Mouse (Mus musculus): ENCODE measurements at regions not wholly inside any gene's neighbourhood (a gene's known extent, or its start where the extent isn't known, plus 50 kb on each side); places are given as distances from the start of the nearest gene placed in this dataset.

DNA sequence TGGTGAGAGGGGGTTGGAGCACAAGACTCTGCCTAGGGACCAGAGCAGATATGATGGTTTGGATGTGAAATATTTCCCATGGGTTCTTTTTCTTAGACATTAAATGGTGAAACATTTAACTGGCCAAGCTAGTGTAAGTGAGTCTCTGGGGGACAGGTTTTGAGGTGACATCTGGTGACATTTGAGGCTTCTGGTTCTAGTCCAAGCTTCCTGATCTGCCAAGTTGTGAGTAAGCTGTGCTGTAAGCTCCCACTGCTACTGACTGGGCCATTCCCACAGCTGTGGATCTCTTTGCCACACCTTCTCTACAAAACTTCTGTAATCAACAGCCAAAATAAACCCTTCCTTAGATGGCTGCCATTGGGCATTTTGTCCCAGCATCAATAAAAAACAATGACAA, 264.4 kb downstream of the Cbln1 start:
- no peaks in the 10 kb centered on the region for H3K36me3 ChIP-seq (ENCODE audit: control insufficient read depth, insufficient read depth, low read length)
- H3K4me2 ChIP-seq (ENCODE audit: low read length) = no peak overlapping the region
- no peak overlapping the region for H3K27ac ChIP-seq (ENCODE audit: low read length)
- no peak for ATAC-seq
- no peaks in the 10 kb centered on the region for H3K9me3 ChIP-seq (replicated peaks; ENCODE audit: control insufficient read depth, low read length, poor library complexity, severe bottlenecking)
- H3K4me3 ChIP-seq (ENCODE audit: low read depth, low read length) = no peak overlapping the region
- no peaks in the 10 kb centered on the region for H3K27me3 ChIP-seq (ENCODE audit: control insufficient read depth, insufficient read depth, low read depth, low read length)
- no peak overlapping the region for H3K9ac ChIP-seq (ENCODE audit: low read depth, low read length)
- H3K4me1 ChIP-seq (ENCODE audit: control insufficient read depth, insufficient read depth, low read length) = no peaks in the 10 kb centered on the region

DNA sequence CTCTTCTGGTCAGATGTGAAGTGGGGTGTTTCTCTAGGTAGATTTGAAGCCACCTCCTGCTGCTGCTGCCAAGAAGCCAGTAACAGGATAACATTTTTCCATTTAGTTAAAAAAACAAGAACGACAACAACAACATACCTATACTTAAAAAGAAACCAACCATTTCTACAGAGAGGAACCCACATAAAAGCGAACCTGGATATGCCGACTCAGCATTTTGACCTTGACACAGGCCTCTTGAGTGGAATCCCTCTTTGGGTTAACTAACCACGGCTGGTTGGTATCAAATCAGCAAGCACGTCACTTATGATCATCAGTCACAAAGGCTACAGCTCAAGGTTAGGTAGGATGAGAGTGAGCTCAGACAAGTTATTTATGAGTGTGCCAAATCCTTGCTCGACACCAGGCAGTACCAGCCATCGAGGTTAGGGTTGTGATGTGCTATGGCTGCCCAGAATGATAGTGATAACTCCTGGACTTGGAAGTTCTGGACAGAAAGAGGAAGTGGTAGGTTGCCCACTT, 269.7 kb downstream of the Cbln1 start:
- no peak overlapping the region for H3K4me2 ChIP-seq (ENCODE audit: low read length)
- peaks cover 7% of the 10 kb centered on the region for H3K4me1 ChIP-seq (ENCODE audit: control insufficient read depth, insufficient read depth, low read length)
- 91% methylated on average over 7 of the region's 7 CpGs for WGBS
- no peaks in the 10 kb centered on the region for H3K36me3 ChIP-seq (ENCODE audit: control insufficient read depth, insufficient read depth, low read length)
- H3K27me3 ChIP-seq (ENCODE audit: control insufficient read depth, insufficient read depth, low read depth, low read length) = no peaks in the 10 kb centered on the region
- no peak overlapping the region for H3K27ac ChIP-seq (ENCODE audit: low read length)
- no peak overlapping the region for H3K9ac ChIP-seq (ENCODE audit: low read depth, low read length)
- ATAC-seq = no peak
- no peaks in the 10 kb centered on the region for H3K9me3 ChIP-seq (replicated peaks; ENCODE audit: control insufficient read depth, low read length, poor library complexity, severe bottlenecking)
- H3K4me3 ChIP-seq (ENCODE audit: low read depth, low read length) = no peak overlapping the region

DNA sequence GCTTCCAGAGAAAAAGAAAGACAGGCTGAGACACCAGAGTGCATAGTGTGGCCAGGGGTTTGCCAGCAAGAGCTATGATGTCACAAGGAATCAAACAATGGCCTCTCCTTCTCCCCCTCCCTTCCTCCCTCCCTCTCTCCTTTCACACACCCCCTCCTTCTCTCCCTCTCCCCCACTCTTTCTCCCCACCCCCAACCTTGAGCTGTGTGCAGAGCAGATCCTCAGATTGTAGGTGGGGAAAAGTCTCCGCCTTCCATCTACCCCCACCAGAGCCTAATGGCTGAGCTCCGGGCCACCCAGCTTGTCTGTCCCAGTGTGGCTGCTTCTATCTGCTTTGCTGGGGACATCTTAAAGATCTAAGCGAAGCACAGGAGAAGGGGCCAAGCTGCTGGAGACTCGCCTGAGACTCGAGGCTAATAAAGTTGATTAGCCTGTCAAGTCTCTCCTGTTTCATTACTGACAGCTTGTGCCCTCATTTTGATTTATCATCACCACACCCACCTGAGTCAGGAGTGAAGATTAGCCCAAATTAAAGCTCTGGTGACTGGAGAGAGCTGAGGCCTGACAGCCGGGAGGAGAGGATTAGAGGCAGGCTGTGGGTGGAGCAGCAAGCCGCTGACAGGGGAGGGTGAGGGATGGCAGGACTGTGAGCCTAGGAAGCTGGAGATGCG, 272.8 kb downstream of the Cbln1 start:
- Histone ChIP-seq H3K4me1 (ENCODE audit: control insufficient read depth, insufficient read depth, low read length) (peaks cover 7% of the 10 kb centered on the region), H3K4me2 (ENCODE audit: low read length) (peak overlapping the region; percentile 29), H3K4me3 (ENCODE audit: low read depth, low read length) (no peak overlapping the region), H3K9ac (ENCODE audit: low read depth, low read length) (no peak overlapping the region), H3K27me3 (ENCODE audit: control insufficient read depth, insufficient read depth, low read depth, low read length) (no peaks in the 10 kb centered on the region), H3K27ac (ENCODE audit: low read length) (no peak overlapping the region), H3K9me3 (replicated peaks; ENCODE audit: control insufficient read depth, low read length, poor library complexity, severe bottlenecking) (no peaks in the 10 kb centered on the region), H3K36me3 (ENCODE audit: control insufficient read depth, insufficient read depth, low read length) (no peaks in the 10 kb centered on the region)
- WGBS = 3% methylated on average over 8 of the region's 8 CpGs
- ATAC-seq = peak; percentile 25; the same call in 1 of the 2 replicates

DNA sequence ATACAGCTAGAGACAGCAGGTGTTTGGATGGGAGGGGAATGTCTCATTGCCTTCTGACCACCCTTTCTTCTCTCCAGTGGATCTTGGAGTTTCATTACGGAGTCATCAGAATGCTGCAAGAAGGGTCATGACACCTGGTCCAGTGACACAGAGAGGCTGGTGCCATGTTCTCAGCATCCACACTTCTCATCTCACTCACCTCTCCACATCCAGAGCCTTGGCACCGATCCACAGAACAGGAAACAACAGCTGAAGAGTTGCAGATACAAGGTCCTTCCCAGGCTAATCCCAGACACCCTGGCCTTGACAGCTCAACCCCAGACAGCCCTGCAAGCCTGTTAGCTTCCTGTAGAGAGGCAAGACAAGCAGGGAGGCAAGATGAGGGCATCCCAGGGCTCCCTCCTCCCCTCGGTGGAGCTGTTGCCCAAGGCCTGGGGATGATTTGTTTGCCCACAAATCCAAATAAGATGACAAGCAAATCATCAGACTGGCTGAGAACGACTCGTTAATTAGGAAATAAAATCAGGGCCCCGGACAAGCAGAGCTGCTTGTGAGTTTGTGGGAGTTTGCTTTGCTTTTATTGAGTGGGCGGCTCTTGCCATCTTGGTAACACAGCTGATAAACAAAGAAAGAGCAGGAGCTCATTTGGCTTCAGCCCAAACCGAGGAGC, 274.4 kb downstream of the Cbln1 start:
- H3K27ac ChIP-seq (ENCODE audit: low read length) = no peak overlapping the region
- H3K9me3 ChIP-seq (replicated peaks; ENCODE audit: control insufficient read depth, low read length, poor library complexity, severe bottlenecking) = no peaks in the 10 kb centered on the region
- H3K4me2 ChIP-seq (ENCODE audit: low read length) = no peak overlapping the region
- no peaks in the 10 kb centered on the region for H3K36me3 ChIP-seq (ENCODE audit: control insufficient read depth, insufficient read depth, low read length)
- 62% methylated on average over 8 of the region's 8 CpGs for WGBS
- H3K9ac ChIP-seq (ENCODE audit: low read depth, low read length) = no peak overlapping the region
- no peak overlapping the region for H3K4me3 ChIP-seq (ENCODE audit: low read depth, low read length)
- no peaks in the 10 kb centered on the region for H3K27me3 ChIP-seq (ENCODE audit: control insufficient read depth, insufficient read depth, low read depth, low read length)
- no peak for ATAC-seq
- peaks cover 7% of the 10 kb centered on the region for H3K4me1 ChIP-seq (ENCODE audit: control insufficient read depth, insufficient read depth, low read length)

DNA sequence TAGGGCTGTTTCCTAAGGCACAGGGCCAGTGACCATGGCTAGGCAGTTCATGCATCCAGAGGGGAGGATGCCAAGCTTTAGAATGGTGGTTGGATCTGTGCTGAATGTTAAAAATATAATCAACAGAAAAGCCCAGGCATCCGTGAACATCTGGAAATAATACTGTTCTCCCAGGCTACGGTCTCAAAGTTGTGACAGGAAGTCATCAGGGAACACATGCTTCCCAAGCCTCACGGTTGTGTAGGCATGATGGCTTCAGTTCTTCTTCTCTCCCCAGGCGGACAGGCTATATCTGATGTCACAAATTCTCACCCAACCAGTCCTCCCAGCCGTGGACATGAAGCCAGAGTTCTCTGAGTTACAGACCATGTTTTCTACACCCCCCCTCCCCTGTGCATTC, 275.4 kb downstream of the Cbln1 start:
- no peak overlapping the region for H3K4me2 ChIP-seq (ENCODE audit: low read length)
- H3K9ac ChIP-seq (ENCODE audit: low read depth, low read length) = no peak overlapping the region
- no peaks in the 10 kb centered on the region for H3K9me3 ChIP-seq (replicated peaks; ENCODE audit: control insufficient read depth, low read length, poor library complexity, severe bottlenecking)
- ATAC-seq = no peak
- H3K4me1 ChIP-seq (ENCODE audit: control insufficient read depth, insufficient read depth, low read length) = peaks cover 7% of the 10 kb centered on the region
- 90% methylated on average over 5 of the region's 5 CpGs for WGBS
- H3K4me3 ChIP-seq (ENCODE audit: low read depth, low read length) = no peak overlapping the region
- H3K36me3 ChIP-seq (ENCODE audit: control insufficient read depth, insufficient read depth, low read length) = no peaks in the 10 kb centered on the region
- no peak overlapping the region for H3K27ac ChIP-seq (ENCODE audit: low read length)
- no peaks in the 10 kb centered on the region for H3K27me3 ChIP-seq (ENCODE audit: control insufficient read depth, insufficient read depth, low read depth, low read length)

DNA sequence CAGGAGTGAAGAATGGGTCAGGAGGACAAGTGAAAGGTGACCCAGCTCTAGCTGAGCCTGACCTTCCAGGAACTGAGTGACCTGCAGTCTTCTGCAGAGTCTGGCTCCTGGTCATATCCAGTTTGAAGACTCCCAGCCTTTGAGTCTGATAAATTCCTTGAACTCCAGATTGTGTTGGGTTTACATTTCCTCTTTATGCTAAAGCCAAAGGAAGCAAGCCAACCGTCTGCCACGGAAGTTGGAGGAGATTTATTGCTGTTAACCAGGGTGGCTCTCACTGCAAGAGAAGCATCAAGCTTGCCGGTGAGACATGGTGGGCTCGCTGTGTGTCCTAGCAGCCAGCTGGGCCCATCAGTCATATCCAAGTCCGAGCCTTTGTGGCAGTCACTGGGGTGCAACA, 276.4 kb downstream of the Cbln1 start:
- no peaks in the 10 kb centered on the region for H3K27me3 ChIP-seq (ENCODE audit: control insufficient read depth, insufficient read depth, low read depth, low read length)
- no peak overlapping the region for H3K4me3 ChIP-seq (ENCODE audit: low read depth, low read length)
- peaks cover 7% of the 10 kb centered on the region for H3K4me1 ChIP-seq (ENCODE audit: control insufficient read depth, insufficient read depth, low read length)
- no peaks in the 10 kb centered on the region for H3K36me3 ChIP-seq (ENCODE audit: control insufficient read depth, insufficient read depth, low read length)
- no peak overlapping the region for H3K4me2 ChIP-seq (ENCODE audit: low read length)
- H3K27ac ChIP-seq (ENCODE audit: low read length) = no peak overlapping the region
- no peak overlapping the region for H3K9ac ChIP-seq (ENCODE audit: low read depth, low read length)
- H3K9me3 ChIP-seq (replicated peaks; ENCODE audit: control insufficient read depth, low read length, poor library complexity, severe bottlenecking) = no peaks in the 10 kb centered on the region
- ATAC-seq = no peak
- 91% methylated on average over 5 of the region's 5 CpGs for WGBS

DNA sequence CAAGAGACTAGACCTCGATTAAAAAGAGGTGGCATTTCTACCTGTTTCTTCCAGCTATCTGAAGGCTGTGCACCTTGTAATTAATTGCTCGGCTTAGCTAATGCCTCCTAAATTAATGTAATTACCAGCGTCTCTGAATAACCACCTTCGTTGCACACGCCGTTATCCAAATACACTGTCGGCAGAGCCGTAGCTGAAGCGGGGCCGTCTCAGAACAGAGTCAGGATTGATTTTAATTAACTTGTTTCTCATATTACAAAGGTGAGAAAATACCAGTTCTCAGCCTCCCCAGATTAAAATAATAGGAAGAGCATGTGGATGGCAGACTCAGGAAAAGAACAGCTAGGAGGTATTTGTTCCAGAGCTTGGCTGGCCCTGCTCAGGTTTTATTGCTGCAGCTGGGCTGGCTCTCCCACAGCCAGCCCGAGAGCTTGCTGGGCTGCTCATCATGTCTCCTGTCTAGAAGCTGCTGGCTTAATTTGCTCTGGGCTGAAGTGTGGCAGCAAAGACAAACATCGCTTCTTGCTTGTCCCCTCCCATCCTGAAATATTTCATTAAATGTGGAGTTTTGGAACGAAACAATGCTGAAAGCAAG, 282.5 kb downstream of the Cbln1 start:
- Histone ChIP-seq H3K4me1 (ENCODE audit: control insufficient read depth, insufficient read depth, low read length) (no peaks in the 10 kb centered on the region), H3K27ac (ENCODE audit: low read length) (no peak overlapping the region), H3K36me3 (ENCODE audit: control insufficient read depth, insufficient read depth, low read length) (no peaks in the 10 kb centered on the region), H3K27me3 (ENCODE audit: control insufficient read depth, insufficient read depth, low read depth, low read length) (no peaks in the 10 kb centered on the region), H3K9ac (ENCODE audit: low read depth, low read length) (no peak overlapping the region), H3K4me2 (ENCODE audit: low read length) (no peak overlapping the region), H3K9me3 (replicated peaks; ENCODE audit: control insufficient read depth, low read length, poor library complexity, severe bottlenecking) (no peaks in the 10 kb centered on the region), H3K4me3 (ENCODE audit: low read depth, low read length) (no peak overlapping the region)
- ATAC-seq = no peak
- WGBS = 82% methylated on average over 13 of the region's 13 CpGs

DNA sequence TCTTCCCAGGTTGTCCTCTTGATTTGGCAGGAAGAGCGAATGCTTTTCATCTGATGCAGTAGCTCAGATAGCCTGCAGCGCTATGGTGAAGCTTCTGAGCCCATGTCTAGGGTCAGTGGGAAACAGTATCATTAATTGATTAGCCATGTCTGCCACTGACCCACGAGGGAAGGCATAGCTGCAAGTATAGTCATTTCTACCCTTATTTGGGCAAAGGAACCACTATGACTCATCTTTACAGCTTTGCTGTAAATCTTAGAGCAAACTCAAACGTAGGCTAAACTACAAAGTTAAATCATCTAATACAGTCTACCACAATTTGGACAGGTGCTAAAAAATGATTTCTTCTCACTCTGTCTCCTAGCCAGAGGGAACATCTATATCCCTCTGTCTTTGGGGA, 289.5 kb downstream of the Cbln1 start:
- no peak overlapping the region for H3K4me2 ChIP-seq (ENCODE audit: low read length)
- H3K9me3 ChIP-seq (replicated peaks; ENCODE audit: control insufficient read depth, low read length, poor library complexity, severe bottlenecking) = no peaks in the 10 kb centered on the region
- no peak overlapping the region for H3K4me3 ChIP-seq (ENCODE audit: low read depth, low read length)
- H3K4me1 ChIP-seq (ENCODE audit: control insufficient read depth, insufficient read depth, low read length) = no peaks in the 10 kb centered on the region
- no peak for ATAC-seq
- H3K27ac ChIP-seq (ENCODE audit: low read length) = no peak overlapping the region
- H3K36me3 ChIP-seq (ENCODE audit: control insufficient read depth, insufficient read depth, low read length) = no peaks in the 10 kb centered on the region
- WGBS = 80% methylated on average over 4 of the region's 4 CpGs
- H3K27me3 ChIP-seq (ENCODE audit: control insufficient read depth, insufficient read depth, low read depth, low read length) = no peaks in the 10 kb centered on the region
- H3K9ac ChIP-seq (ENCODE audit: low read depth, low read length) = no peak overlapping the region

DNA sequence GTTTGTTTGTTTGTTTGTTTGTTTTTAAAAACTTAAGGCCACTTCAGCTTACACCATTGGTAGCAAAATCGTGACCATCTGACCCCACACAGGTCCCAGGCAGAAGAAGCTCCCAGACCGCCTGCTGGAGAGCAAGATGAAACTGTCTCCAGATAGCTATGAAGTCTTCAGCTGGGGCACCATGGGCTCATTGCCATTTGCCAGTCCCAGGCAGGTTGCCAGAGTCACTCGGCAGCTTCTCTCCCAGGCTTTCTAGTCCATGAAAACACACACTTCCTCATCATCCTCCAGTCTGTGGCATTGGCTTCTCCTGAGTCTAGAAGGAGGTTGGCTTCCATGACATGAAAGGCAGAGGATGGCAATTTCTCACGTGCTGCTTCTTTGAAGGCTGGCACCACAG, 293.5 kb upstream of the N4bp1 start:
- H3K27ac ChIP-seq (ENCODE audit: low read length) = no peak overlapping the region
- no peaks in the 10 kb centered on the region for H3K27me3 ChIP-seq (ENCODE audit: control insufficient read depth, insufficient read depth, low read depth, low read length)
- no peak for ATAC-seq
- no peaks in the 10 kb centered on the region for H3K36me3 ChIP-seq (ENCODE audit: control insufficient read depth, insufficient read depth, low read length)
- H3K9ac ChIP-seq (ENCODE audit: low read depth, low read length) = no peak overlapping the region
- no peaks in the 10 kb centered on the region for H3K4me1 ChIP-seq (ENCODE audit: control insufficient read depth, insufficient read depth, low read length)
- no peak overlapping the region for H3K4me3 ChIP-seq (ENCODE audit: low read depth, low read length)
- WGBS = 85% methylated on average over 4 of the region's 4 CpGs
- H3K4me2 ChIP-seq (ENCODE audit: low read length) = no peak overlapping the region
- no peaks in the 10 kb centered on the region for H3K9me3 ChIP-seq (replicated peaks; ENCODE audit: control insufficient read depth, low read length, poor library complexity, severe bottlenecking)

Data from midbrain, embryonic 16.5 days (tissue).